Mouse (Mus musculus) left cerebral cortex, adult 8-10 months (tissue): ENCODE data around the gene Nupl1. TPM values are rescaled to one million over a fixed set of nuclear protein-coding genes. Genes with fewer than 3 reads are reported as not detected.

Experiments used
- DNase-seq, 2 experiments: peaks; one replicate each; pipeline ENCODE4 v3.0.0; 2022; ENCODE audit warnings: low spot score in 2 of 2
- total RNA-seq, 4 experiments: library from RNA; stranded (reverse); gene quantifications; 2 replicates each; pipeline ENCODE4 v1.2.4; 2022

Nupl1 gene
- total RNA-seq, 4 experiments from 2014 or later, result 0.26 TPM; not detected in 3

DNA sequence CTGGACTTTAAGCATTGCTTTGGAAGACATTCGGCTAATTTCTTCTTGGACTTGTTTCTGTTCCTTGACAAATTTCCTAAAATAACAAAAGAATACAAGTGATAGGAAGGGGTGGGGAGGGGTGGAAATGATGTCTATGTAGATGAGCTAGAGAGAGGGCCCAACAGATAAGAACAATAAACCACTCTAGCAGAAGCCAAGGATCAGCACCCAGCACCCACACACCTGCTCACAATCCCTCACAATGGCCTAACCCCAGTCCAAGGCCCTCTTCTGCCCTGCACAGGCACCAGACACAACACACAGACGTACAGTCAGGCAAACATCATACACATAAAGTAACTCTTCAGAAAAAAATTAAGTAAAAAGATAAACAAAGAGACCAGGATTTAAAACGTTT is 12.7 kb downstream of the Nupl1 start:
- DNase-seq, result no peak

DNA sequence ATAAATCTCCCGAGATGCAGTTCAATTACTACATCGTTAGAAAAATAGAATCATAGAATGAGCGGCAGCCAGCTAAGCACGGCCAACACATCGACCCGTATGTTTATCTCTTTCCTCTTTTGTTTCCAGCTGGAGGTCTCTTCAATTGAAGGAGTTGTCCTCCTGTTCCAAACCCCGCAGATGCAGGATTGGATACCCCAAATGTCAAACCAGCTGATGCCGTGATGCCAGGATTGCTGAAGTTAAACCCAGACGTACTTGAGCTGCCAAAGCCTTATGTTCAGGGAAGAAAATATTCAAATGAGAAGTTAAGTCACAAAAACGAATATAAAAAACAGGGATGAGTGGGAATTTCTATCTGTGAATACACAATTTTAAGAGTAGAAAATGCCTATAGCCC is 31.3 kb downstream of the Nupl1 start:
- DNase-seq, result no peak

DNA sequence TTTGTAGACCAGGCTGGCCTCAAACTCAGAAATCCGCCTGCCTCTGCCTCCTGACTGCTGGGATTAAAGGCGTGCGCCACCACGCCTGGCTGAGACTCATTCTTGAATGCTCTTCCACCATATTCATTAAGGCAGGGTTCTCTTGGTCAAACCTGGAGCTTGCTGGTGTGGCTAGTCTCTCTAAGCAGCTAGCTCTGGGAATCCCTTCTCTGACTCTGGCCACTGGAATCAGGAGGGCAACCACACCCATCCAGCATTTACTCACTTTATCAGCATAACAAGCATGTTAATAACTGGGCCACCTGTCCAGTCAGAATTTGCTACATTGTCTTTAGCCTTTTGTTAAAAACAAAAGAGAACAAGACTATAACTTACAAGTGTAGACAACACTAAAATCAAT is 33.6 kb downstream of the Nupl1 start:
- DNase-seq, result no peak

DNA sequence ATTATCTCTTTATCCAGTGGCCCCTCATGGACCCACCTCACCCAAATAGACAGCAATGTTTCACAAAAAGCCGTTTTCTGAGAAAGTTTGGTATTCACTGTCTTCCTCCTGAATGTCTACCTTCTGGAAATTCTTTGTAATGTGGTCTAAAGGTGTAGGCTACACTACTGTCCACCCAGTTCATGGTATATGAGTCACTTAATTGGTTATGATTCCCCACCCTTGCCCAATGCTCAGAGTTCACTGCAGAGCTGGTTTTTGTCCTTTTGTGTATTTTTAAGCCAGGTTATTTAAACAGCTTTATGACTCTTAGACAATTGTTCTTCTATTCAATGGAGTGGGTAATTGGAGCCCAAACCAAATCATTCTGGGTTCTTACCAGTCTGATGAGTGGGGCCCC is 35.1 kb downstream of the Nupl1 start:
- no peak for DNase-seq

DNA sequence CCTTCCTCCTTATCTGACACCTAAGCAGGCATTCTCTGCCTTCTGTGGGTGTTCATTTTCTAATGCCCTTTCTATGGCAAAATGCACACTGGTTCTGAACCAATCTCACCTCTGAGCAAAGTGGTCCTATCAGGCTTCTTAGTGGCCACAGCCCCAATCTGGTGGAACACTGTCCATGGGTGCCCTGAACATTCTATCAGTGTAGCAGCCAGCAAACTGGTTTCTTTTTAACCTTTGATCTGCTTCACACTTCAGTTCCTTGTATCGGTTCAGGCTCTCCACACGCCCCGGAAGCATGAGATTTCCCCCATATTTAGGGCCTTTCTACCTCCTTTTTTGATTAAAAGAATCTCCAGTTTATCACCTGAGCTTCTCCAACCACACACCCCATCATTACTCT is 36.2 kb downstream of the Nupl1 start:
- DNase-seq, result no peak

DNA sequence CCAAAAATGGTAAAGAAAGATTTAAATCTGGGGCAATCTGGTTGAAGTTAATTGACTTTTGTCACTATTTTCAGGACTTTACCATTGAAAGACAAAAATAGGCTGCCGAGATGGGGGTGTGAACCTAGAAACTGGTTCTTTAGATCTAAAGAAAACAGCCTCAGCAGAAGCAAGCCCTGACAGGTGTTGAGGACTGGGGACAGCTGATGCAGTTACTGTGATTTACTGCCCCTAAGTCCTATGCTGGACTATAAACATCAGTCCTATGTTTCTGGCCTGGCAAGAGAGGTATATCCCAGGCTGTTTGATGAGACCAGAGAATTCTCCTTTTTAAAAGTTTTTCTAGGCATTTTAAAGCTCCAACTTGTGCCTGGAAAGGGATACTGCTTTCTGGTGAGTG is 37.2 kb downstream of the Nupl1 start:
- DNase-seq, result no peak

DNA sequence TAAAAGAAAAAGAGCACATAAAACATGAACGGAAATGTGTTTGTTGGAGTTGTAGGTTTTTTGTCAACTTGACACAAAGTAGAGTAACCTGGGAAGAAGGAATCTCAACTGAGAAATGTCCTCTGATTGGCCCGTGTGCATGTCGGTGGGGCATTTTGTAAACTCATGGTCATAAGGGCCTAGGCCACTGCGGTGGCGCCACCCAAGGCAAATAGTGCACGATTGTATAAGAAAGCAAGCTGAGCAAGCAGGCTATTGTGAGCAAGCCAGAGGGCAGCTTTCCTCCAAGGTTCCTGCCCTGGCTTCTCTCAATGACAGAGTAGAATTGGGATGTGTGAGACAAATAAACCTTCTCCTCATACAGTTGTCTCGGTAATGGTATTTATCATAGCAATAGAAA is 42.1 kb downstream of the Nupl1 start:
- no peak for DNase-seq

DNA sequence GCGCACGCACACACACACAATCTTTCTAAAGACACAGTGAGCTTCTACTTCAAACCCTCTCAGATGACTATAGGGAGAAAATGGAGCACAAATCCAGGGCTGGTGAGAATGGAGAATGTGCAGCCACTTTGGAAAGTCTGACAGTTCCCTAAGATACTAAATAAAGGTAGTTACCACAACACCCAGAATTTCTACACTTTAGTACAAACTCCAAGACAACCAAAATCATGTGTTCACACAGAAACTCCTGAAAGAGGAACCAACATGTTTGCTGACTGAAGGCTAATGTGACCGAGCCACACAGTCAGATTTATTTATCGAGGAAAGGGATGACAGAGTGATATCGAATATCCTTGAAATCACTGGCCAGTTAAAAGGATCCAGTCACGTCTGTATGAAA is 46.2 kb downstream of the Nupl1 start:
- DNase-seq, result no peak

DNA sequence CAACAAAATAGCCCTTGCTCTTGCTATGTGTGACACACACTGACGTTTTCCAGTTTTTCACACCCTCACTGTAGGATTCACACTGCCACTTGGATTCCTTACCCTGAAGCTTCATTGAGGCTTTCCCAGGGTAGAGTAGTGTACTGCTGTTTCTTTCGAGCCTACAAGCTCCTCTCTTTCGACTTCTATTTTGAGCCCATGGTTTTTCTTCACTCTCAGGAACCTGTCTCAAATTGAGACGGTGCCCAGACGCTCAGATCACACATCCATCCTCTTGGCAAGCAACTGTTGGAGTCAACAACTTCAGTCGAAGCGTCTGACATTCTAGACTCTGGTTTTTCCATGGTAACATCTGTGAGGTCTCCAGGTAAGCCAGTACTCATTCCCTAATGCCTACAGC is 54.3 kb downstream of the Nupl1 start, which contains the start of gene Atp8a2:
Gene Atp8a2 (minus strand): TSS at position 296 of the 400 bp plus-strand sequence.
- peak in 1 of 2 experiments; percentile 32 for DNase-seq

DNA sequence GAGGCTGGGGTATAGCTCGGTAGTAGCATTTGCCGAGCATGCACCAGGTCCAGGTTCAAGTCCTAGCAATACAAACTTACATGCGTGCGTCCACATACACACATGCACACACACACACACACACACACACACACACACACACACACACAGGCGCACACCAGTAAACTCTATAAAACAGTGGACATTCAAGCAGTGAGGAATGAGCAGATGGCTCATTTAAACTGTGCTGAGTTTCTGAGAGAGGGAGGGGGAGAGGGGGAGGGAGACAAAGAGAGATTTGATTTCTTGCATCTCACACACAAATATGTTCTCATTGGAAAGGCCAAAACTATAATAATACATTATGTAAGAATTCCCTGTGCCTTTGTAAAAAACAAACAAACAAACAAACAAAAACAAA is 55.2 kb downstream of the Nupl1 start:
- no peak for DNase-seq

DNA sequence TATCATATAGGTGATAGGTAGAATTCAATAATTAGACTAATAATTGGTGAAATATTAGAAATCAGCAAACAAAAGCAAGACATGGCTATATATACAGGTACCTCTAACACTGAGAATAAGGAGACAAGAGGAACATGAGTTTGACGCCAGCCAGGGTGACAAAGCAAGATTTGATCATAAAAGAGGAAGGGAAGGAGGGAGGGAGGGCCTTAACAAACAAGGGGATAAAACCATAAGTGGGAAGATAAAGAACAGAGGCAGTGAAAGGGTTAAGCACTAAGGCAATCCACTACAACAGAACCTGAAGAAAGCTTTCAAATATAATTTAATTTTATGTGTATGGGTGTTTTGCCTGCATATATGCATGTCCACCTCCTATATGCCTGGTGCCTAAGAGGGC is 56.6 kb downstream of the Nupl1 start:
- DNase-seq, result no peak

DNA sequence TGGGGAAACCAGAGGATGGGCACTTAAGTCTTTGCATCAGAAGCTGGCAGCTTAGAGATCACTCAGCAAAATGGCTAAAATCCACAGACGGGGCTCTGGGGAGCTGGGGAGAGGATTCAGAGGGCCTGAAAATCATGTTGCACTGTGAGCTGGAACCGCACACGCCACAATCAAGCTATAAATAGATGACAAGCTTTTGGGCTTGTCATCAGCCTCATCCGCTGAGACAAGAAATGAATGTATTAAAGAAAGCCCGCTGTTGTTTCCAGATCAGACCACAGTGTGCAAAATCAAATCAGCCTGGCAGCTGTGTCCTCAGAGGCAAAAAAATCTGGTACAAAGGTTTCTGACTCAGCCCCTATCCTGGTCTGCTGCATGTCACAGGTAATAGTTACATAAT is 61.5 kb downstream of the Nupl1 start:
- DNase-seq, result no peak

DNA sequence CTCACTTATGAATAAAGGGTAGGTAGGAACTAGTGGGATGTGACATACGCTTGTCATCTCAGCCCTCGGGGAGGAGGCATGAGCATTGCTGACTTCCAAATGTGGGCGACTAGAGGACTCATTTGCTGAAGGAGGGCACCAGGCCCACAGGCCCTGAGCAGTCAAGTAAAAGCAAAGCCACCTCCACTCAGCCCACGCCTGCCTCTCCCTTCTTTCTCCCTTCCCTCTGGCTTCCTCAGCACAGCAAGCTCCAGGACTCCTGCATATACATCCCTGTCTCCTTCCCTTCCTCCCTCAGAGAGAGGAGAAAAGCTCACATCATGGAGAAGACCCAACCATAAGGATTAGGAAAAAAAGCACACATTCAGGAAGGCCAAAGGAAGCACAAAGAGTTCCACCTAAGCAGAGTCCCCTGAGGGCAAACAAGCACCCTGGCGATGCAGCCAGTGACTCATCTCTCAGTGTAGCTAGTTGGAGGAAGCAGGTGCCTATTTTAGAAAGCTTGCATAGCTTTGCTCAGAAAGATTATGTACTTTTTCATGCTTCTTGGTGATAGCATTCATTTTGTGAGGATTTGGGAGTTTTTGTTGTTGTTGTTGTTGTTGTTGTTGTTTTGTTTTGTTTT is 62.9 kb downstream of the Nupl1 start:
- DNase-seq, result peak; percentile 47 to 60

DNA sequence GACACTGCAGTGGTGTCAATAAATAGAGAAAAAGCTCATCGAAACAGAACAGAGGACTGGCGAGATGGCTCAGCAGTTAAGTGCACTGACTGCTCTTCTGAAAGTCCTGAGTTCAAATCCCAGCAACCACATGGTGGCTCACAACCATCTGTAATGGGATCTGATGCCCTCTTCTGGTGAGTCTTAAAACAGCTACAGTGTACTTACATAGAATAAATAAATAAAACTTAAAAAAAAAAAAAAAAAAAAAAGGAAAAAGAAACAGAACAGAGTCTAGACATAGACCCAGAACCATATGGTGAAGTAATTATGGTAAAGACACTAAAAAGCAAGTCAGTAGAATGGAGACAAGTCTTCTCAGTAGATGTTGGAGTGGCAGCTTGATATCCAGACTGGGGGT is 69.9 kb downstream of the Nupl1 start:
- no peak for DNase-seq

DNA sequence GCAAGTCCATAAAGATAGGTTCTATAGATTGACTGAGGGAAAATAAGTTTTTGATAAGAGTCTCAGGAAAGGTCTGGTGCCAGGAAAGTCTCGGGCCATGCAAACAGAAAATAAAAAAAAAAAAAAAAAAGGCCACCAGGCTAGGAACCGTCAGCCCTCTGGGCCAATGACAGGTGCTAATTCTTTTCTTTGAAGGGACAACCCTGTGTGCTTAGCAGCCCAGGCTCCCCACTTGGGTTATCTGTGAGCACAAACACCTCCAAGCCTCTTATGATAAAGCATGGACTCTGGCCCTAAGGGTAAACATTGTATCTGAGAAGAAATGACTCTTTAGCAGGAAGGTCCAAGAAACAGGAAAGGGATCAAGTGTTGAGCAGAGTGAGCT is 72.7 kb downstream of the Nupl1 start:
- no peak for DNase-seq

DNA sequence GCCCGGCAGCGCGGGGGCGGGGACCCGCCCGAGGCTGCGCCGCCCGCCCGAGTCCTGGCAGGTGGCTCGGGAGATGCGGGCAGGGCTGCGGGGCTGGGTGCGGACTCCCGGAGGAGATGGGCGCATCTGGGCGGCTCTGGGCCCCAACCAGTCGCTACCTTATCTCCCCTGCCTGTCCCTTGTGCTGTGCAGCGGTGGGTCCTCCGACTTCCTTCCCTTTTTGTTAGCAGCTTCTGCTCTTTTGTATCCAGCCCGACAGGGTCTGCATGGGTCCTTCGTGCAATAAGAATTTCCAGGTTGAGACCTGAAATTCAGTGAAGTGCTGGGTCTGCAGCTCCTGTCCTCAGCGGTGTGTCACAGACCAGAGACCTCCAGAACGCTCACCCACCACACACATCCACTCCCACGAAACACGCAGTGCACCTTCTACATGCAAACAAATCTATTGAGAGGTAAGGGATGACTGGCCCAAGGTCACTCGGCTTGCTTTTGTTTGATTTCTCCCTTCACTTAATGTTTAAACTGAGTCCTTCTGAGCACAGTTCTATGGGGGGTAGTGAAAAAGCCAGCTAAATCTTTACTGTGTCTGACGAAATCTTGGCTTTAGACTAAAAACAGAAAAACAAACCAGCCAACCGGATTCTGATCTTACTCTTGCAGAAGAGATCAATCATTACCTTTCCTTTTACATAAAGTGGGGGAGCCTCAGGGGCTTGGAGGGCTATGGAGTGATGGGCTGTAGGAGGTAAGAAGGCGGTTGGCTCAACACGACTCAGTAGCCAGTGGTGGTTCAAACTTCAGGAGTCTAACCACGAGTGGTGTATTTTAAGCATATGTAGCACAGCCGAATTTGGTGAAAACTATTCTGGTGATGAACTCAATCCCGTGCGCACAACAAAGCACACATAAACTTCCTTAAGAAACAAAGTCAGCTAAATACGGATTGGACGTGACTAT is 73.3 kb downstream of the Nupl1 start:
- peak; percentile 42 to 53 for DNase-seq

DNA sequence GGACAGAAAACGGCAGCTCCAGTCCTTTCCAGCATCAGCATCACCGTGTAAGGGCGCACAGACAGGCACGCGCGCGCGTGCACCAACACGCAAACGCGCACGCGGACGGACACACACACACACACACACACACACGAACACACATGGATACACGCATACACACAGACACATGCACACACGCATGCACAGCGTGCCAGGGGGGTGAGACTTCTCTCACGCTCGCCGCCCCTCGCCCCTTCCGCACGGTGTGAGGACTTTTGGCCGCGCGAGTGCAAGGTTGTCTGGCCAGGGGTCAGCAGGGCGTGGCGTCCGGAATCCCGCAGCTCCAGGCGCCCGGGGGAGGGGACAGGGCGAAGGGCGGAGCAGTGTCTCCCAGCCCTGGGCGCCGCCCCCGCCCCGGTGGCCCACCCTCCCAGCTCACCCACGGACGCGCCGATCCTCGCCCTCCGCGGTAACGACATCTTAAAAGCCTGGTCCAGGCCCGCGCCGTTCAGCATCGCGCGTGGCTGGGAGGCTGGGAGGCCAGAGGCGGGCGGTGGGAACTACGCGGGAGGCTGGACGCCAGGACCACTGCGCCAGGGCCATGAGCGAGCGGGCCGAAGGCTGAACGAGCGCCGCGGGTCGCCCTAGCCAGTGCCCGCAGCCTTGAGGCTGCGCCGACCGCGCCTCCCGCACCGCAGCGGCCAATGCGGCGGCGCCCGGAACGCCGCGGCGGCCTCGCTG is 74.2 kb downstream of the Nupl1 start:
- peak; percentile 45 to 80 for DNase-seq

DNA sequence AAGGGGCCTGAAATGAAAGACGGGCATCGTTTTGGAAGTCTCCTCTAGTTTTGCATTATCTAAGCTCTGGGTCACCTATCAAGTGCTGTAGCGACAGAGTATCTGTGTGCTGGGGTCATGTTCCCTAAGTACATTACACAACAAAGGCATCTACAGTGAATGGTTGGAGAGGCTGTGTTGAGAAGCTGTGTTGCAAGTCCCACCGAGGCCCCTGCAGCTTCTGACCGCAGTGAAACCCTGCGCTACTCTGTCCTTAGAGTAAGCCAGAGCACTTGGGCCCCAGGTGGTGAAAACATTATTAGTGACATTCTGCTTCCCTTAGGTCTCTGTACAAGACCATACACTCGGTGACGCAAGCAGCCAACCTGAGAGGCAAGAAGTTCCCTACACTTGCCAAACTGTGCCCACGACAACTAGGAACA is 74.8 kb downstream of the Nupl1 start:
- no peak for DNase-seq

DNA sequence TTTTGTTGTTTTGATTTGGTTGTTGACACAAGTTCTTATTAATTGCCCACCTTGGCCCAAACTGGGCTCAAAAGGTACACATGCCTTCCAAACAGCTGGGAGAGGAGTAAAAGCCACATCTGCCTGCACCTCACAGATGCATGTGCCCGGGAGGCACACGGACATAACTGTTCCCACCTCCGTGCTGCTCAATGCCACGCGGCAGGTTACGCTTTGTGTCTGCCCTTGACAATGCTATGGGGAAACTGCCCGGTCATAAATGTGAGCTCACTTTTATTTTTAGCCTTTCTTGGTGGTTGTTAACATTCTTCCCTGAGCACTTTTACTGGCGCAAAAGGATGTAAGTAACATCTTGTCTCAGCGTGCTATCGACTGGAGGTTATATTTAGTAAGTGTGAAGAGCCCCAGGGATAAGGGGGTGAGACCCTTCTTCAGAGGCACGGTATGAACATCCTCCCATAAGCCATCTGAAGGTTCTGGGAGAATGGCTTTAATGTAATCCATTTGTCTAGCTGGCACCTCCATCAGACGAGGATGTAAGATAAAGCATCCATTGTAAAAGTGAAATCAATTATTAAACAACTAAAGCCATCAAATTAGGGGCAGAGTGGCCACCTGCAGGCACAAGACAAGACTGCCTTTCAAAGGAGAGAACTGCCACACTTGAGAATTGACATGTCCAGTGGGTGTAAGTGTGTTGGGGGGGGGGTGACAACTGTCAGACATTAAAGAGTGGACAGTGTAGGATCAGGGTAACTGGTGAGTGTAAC is 78.8 kb downstream of the Nupl1 start:
- no peak for DNase-seq

DNA sequence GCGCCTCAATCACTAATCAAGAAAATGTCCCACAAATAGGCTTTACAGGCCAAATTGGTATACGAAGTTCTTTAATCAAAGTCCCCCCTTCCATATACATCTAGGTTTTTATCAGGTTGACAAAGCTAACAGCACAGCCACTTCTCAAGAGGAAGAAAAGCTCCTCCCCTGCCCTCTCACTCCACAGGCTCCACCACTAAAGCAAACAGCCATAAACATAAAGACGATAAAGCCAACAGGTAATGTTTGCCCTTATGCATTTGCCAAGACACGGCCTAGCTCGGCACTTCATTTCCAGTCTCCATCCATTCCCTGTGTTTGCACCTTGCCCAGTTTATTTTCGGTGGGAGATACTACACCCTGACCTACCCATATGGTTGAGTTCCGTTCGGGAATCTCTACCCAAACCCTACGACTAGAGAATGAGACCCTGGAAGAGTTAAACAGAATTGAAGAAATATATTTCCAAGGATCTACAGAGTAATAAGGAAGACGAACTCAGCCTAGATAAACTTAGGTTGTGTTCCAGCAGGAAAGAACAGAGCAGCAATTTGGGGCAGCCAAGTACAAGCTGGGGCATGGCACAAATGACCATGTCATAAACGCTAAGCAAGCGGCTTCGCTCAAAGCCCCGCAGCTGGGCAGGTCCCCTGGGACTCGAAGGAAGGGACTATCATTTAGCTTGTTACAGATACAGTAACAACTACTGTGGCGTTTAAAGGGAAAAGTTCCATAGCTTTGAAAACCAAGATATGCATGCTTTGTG is 80.2 kb downstream of the Nupl1 start:
- no peak for DNase-seq

DNA sequence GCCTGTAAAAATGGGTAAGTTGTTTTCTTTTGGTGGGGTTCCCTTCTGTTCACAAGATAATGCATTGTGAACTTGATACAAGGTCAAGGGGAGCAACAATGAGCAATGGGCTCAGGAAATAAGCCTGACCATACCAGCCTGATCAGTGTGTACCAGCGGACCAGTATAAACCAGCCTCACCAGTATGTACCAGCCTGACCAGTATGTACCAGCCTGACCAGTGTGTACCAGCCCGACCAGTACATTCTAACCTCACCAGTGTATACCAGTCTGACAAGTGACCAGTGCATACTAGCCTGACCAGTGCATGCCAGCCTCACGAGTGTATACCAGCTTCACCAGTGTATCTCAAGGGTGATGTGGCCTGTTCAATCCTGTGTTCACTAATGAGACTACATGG is 87.9 kb downstream of the Nupl1 start:
- no peak for DNase-seq
